In the genomic region with DNA sequence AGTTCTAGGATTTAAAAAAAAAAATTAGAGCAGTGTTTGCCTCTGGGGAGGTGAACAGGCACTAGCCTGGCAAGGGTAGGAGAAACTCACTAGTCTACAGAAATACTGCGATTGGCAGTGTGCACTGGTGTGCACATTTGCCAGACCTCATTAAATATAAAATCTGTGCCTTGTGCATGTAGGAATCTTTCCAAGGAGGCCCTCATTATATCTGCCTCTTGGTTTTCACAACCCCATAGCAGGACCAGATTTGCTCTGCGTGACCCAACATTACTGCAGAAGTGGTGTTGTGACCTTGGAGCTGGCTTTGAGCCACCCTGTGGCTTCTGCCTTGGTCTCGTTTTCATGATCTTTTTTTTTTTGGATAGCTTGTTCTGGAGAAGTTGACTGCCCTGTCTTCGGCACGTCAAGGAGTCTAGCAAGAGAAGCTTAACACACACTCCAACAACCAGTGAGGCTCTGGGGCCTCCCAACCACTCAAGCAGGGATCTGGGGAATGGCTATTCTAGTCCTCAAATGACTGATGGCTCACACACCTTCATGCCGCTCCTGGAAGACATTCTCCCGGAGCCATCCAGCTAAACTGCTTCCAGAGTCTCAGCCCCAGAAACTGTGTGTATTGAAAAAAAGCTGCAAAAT, we compare ENCODE assay signal across 18 mouse cellular contexts.
A peak's percentile ranks its signal among the peaks of the same experiment; 100 is the strongest.
DNase-seq lines count a peak whose midpoint lies in the region; ATAC-seq and TF ChIP-seq lines count a peak whose summit lies in the region.
"Had no signal": no experiment of that assay in that cellular context is flagged by ENCODE, and none has a peak within 500 bp of the region (broad histone marks: within the 10 kb centered on the region; RNA-seq: fewer than 3 reads in every experiment).

No protein-coding gene starts in this region.

- peak; percentile 81; the same call in 1 of the 2 replicates for ATAC-seq in forebrain, embryonic 14.5 days
- no peak for ATAC-seq in liver, embryonic 12.5 days
- peak; percentile 30; the same call in 1 of the 2 replicates for ATAC-seq in limb, embryonic 15.5 days (ENCODE audit: insufficient number of reproducible peaks, low FRiP score, low TSS enrichment, low read depth)

- no peaks in the 10 kb centered on the region for H3K27me3 ChIP-seq in forebrain, embryonic 14.5 days (replicated peaks; ENCODE audit: control insufficient read depth, insufficient read depth, low read length)
- H3K27me3 ChIP-seq in forebrain, embryonic 10.5 days (ENCODE audit: poor library complexity, severe bottlenecking) = no peaks in the 10 kb centered on the region
- H3K27me3 ChIP-seq in liver, adult 2 months (ENCODE audit: control insufficient read depth, insufficient read depth, low read length) = no peaks in the 10 kb centered on the region
- H3K27me3 ChIP-seq in liver, embryonic 12.5 days (replicated peaks) = no peaks in the 10 kb centered on the region
- H3K27me3 ChIP-seq in limb, embryonic 15.5 days = no peaks in the 10 kb centered on the region
- H3K27me3 ChIP-seq: heart, embryonic 13.5 days; midbrain, embryonic 12.5 days; neural tube, embryonic 13.5 days had no signal

- H3K27ac ChIP-seq in forebrain, embryonic 14.5 days (ENCODE audit: low read depth, low read length) = peak overlapping the region; percentile 66; the same call in 1 of the 2 replicates
- H3K27ac ChIP-seq in forebrain, embryonic 10.5 days = no peak overlapping the region
- H3K27ac ChIP-seq in liver, adult 2 months (replicated peaks; ENCODE audit: insufficient read depth, low read depth, low read length) = no peak overlapping the region
- no peak overlapping the region for H3K27ac ChIP-seq in liver, embryonic 12.5 days
- H3K27ac ChIP-seq in limb, embryonic 15.5 days = no peak overlapping the region
- H3K27ac ChIP-seq: heart, embryonic 13.5 days; left cerebral cortex, adult 2 months; liver, embryonic 14.5 days; midbrain, embryonic 12.5 days; neural tube, embryonic 13.5 days; stomach, postnatal 0 days had no signal

- no peaks in the 10 kb centered on the region for H3K4me1 ChIP-seq in forebrain, embryonic 14.5 days (ENCODE audit: control insufficient read depth, insufficient read depth, low read length)
- H3K4me1 ChIP-seq in forebrain, embryonic 10.5 days = no peaks in the 10 kb centered on the region
- H3K4me1 ChIP-seq in liver, adult 2 months (ENCODE audit: control insufficient read depth, insufficient read depth, low read length) = no peaks in the 10 kb centered on the region
- H3K4me1 ChIP-seq in liver, embryonic 12.5 days = no peaks in the 10 kb centered on the region
- H3K4me1 ChIP-seq in limb, embryonic 15.5 days = peaks cover 2% of the 10 kb centered on the region; the same call in 1 of the 2 replicates
- H3K4me1 ChIP-seq: heart, embryonic 13.5 days; midbrain, embryonic 12.5 days; neural tube, embryonic 13.5 days had no signal

- peak; percentile 77 for DNase-seq in forebrain, embryonic 14.5 days (ENCODE audit: low spot score)
- no peak for DNase-seq in forebrain, embryonic 10.5 days (ENCODE audit: extremely low spot score, low spot score)
- DNase-seq in liver, adult 2 months (ENCODE audit: extremely low read depth, low read depth, low spot score) = peak; percentile 35
- DNase-seq in cerebellum, adult 9-10 months = peak; percentile 74
- no peak for DNase-seq in ovary, postnatal 10 days (ENCODE audit: low spot score)
- DNase-seq in layer of hippocampus, postnatal 25 days (ENCODE audit: extremely low spot score in 1 of 2, low spot score in 1 of 2) = no peak
- DNase-seq: gastrocnemius, postnatal 10 days; lung, postnatal 36 days; retina, postnatal 1 day; thymus, postnatal 4 days had no signal

- H3K79me2 ChIP-seq in liver, adult 2 months (ENCODE audit: control insufficient read depth, insufficient read depth, low read length) = no peaks in the 10 kb centered on the region

- TF ChIP-seq CTCF in liver, adult 2 months (IDR thresholded peaks at IDR 0.05; ENCODE audit: low read depth, low read length) = no peak

- no peaks in the 10 kb centered on the region for H3K9me3 ChIP-seq in forebrain, embryonic 14.5 days (replicated peaks; ENCODE audit: control insufficient read depth, low read length)
- H3K9me3 ChIP-seq in forebrain, embryonic 10.5 days = peaks cover 5% of the 10 kb centered on the region; the same call in 1 of the 2 replicates
- 0 out of 2 replicates have a peak, but pooled peaks cover 5% of the 10 kb centered on the region for H3K9me3 ChIP-seq in liver, embryonic 12.5 days (replicated peaks)
- H3K9me3 ChIP-seq in limb, embryonic 15.5 days = no peaks in the 10 kb centered on the region
- H3K9me3 ChIP-seq: heart, embryonic 13.5 days had no signal

- WGBS in forebrain, embryonic 14.5 days = 75% methylated on average over 7 of the region's 7 CpGs
- 93% methylated on average over 7 of the region's 7 CpGs for WGBS in forebrain, embryonic 10.5 days
- WGBS in liver, adult 2 months = 81% methylated on average over 7 of the region's 7 CpGs
- WGBS in liver, embryonic 12.5 days (ENCODE audit: insufficient replicate concordance) = 63% methylated on average over 7 of the region's 7 CpGs
- WGBS in limb, embryonic 15.5 days = 48% methylated on average over 7 of the region's 7 CpGs

- no peak overlapping the region for H3K4me3 ChIP-seq in forebrain, embryonic 14.5 days (ENCODE audit: low read depth, low read length)
- no peak overlapping the region for H3K4me3 ChIP-seq in forebrain, embryonic 10.5 days
- no peak overlapping the region for H3K4me3 ChIP-seq in liver, adult 2 months (ENCODE audit: insufficient read depth, low read depth, low read length)
- H3K4me3 ChIP-seq in liver, embryonic 12.5 days = no peak overlapping the region
- H3K4me3 ChIP-seq in limb, embryonic 15.5 days = no peak overlapping the region
- H3K4me3 ChIP-seq: heart, embryonic 13.5 days; left cerebral cortex, adult 2 months; midbrain, embryonic 12.5 days; neural tube, embryonic 13.5 days had no signal

- no peak overlapping the region for H3K4me2 ChIP-seq in forebrain, embryonic 14.5 days (ENCODE audit: low read length)
- H3K4me2 ChIP-seq in liver, embryonic 12.5 days = no peak overlapping the region
- no peak overlapping the region for H3K4me2 ChIP-seq in limb, embryonic 15.5 days
- H3K4me2 ChIP-seq: heart, embryonic 13.5 days; midbrain, embryonic 12.5 days; neural tube, embryonic 13.5 days had no signal

- TF ChIP-seq POLR2A in liver, adult 2 months (IDR thresholded peaks at IDR 0.05; ENCODE audit: extremely low read depth, insufficient read depth, low read length) = no peak

- no peak overlapping the region for H3K9ac ChIP-seq in forebrain, embryonic 14.5 days (ENCODE audit: low read length)
- no peak overlapping the region for H3K9ac ChIP-seq in liver, adult 2 months (ENCODE audit: low read depth, low read length)
- H3K9ac ChIP-seq in liver, embryonic 12.5 days = no peak overlapping the region
- H3K9ac ChIP-seq in limb, embryonic 15.5 days = no peak overlapping the region
- H3K9ac ChIP-seq: heart, embryonic 13.5 days; liver, embryonic 14.5 days; midbrain, embryonic 12.5 days; neural tube, embryonic 13.5 days had no signal

- H3K36me3 ChIP-seq in forebrain, embryonic 14.5 days (ENCODE audit: control insufficient read depth, insufficient read depth, low read length) = no peaks in the 10 kb centered on the region
- H3K36me3 ChIP-seq in forebrain, embryonic 10.5 days (replicated peaks) = no peaks in the 10 kb centered on the region
- no peaks in the 10 kb centered on the region for H3K36me3 ChIP-seq in liver, adult 2 months (ENCODE audit: control insufficient read depth, insufficient read depth, low read length)
- H3K36me3 ChIP-seq in liver, embryonic 12.5 days = no peaks in the 10 kb centered on the region
- no peaks in the 10 kb centered on the region for H3K36me3 ChIP-seq in limb, embryonic 15.5 days
- H3K36me3 ChIP-seq: heart, embryonic 13.5 days; midbrain, embryonic 12.5 days; neural tube, embryonic 13.5 days had no signal

Comparison
In these comparisons a context has a peak if more than half of its experiments do, and no peak if none do; other contexts are left out.
1. DNase-seq: peak in forebrain, embryonic 14.5 days (single experiment), liver, adult 2 months (single experiment) and cerebellum, adult 9-10 months (single experiment); none in forebrain, embryonic 10.5 days (single experiment), ovary, postnatal 10 days (single experiment) and layer of hippocampus, postnatal 25 days (0 of 2).